Mouse (Mus musculus) gastrocnemius, adult 8-10 months (tissue): ENCODE results near the gene Prss38. TPM values are rescaled to one million over a fixed set of nuclear protein-coding genes. Genes with fewer than 3 reads are reported as not detected.
"Not testable (repeated sequence)": the region's sequence is repeated elsewhere in the genome, so short reads cannot be mapped to it uniquely, and the experiment has no call there.

Source experiments
- DNase-seq, 2 experiments: peaks; one replicate each; pipeline ENCODE4 v3.0.0; 2022; ENCODE audit warnings: low spot score in 2 of 2
- total RNA-seq, 4 experiments: library from RNA; stranded (reverse); gene quantifications; 2 replicates each; pipeline ENCODE4 v1.2.4; 2022

Gene Prss38
- total RNA-seq, 4 experiments from 2014 or later: not detected

- DNase-seq: no peak
These were observed 2.5 kb upstream of the Prss38 start for GRCm38 (mm10) chr11:59377999-59378398.

GRCm38 (mm10) chr11:59369848-59370247 lies 5.6 kb downstream of the Prss38 start:
- DNase-seq: no peak

GRCm38 (mm10) chr11:59367955-59368354 lies 7.5 kb downstream of the Prss38 start:
- not testable (repeated sequence) for DNase-seq

DNA sequence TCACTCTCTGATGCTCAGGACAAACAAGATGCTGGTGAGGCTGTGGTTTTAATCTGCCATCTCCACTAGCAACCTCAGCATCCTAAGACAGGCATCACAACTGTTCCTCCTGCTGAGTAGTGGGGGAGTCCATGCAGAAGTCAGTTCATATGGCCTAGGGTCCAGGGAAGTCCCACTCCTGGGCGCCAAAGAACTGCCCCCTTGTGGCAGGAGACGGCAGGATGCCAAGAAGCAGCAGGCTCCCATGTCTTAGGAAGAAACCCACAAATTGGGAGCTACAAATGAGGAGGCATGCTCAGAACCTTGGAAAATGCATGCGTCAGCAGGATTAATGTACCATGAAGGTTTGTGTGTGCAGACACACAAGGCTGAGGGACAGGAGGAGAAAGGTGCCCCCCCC lies 8.8 kb downstream of the Prss38 start:
- no peak for DNase-seq

DNA sequence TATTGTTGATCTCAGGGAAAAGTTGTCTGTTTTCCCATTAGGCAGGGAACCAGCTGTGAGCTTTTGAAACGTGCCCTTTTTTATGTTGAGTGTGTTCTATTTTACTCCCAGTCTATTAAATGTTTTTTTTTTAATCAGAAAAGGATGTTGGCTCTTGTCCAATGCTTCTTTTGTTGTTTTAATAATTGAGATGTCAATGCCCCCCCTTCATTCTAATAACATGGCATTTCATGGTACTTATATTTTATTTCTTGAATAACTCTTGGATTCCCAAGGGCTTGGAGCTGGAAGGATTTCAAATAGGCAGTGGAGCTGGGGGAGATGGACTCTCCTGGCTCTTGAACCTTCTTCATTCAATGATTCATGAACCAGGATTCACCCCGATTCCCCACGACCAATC lies 9.4 kb downstream of the Prss38 start:
- DNase-seq: no peak

- DNase-seq: no peak
These were observed 11.0 kb downstream of the Prss38 start for GRCm38 (mm10) chr11:59364417-59364816.

DNA sequence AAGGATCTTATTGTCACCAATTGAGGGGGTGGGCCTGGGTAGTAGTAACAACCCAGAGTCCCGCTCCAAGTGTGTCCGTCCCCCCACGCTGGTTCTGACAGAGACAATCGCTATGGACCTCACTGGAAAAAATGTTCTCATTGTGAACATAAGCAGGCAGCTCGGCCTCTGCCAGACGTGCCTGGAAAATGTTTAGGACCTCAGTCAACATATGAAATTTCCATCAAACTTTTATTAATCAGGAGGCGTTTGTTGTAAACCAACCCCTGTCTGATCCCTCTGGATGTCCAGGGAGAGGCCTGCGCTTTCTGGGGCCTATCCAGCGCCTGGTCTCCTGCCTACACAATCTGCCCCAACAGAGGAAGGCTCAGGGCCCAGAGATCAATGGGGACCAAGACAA lies 11.4 kb downstream of the Prss38 start:
- DNase-seq: no peak

DNA sequence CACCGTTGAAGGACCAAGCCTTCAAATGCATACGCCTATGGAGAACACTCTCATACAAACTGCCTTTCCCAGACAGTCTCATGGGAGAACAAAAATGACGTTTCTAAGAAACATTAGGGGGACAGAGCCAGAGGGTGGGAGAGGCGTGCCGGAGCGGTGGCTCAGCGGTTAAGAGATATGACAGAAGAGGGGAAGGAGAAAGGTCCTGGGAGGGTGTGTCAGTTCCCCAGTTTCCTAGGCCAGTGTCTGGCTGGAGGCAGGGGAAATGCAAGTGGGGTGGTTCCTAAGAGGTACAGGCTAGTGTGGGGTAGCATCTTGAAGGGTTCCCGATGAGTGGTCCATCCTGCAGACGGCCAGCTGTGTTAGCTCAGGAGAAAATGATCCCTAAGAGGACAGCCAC lies 14.2 kb downstream of the Prss38 start:
- no peak for DNase-seq

DNA sequence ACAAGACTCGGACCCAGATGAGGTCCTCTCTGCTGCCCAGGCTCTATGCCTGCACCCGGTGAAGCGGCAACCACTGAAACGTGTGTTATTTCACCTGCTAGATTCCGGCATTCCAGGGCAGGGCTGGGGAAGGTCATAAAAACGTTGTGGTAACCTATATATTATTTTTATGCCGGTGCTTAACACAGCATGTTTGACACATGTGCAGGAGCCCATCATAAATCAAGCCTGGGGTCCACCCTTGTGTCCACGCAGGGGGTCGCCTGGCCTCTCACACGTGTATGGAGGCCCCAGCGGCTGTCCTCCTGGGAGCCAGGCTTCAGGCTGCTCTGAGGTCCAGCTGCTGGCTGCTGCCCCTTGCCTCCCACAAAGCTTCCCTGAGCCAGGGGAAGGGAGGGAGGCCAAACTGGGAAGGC lies 18.6 kb downstream of the Prss38 start:
- no peak for DNase-seq

DNA sequence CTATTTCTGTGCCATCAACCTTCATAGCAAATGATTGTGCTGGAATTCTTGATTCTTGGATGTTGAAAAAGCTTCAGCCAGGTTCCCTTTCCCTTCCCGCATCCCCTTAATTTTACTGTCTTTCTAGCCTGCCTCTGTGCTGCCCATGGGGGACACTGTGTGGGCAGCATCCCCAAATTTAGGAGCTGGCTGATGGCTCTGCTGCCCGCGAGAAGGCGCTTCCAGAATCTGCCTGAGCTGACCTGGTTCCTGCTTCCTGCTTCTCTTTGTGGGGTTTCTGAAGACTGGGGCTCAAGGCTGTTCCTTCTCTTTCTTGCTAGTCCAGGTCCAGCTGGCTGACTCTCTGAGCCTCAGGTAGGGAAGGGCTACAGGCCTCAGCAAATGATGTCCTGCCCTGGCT lies 20.7 kb downstream of the Prss38 start:
- DNase-seq: no peak

DNA sequence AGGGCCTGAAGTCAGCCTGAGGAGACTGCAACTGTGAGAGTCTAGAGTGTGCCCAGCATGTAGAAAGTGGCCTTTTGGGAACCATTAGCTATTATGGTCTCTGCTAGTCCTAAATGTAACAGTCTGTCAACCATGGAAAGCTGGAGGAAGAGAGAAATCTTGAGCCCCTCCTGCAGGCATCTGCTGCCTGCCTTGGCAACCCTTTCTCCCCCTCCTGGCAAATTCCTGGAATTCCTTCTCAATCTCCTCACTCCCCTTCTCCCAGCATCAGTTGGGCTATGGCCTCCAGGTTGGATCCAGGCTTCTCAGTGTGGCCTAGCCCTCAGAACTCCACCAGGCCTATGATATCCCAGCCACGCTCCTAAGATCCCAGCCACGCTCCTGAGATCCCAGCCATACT lies 25.1 kb downstream of the Prss38 start:
- DNase-seq: no peak

DNA sequence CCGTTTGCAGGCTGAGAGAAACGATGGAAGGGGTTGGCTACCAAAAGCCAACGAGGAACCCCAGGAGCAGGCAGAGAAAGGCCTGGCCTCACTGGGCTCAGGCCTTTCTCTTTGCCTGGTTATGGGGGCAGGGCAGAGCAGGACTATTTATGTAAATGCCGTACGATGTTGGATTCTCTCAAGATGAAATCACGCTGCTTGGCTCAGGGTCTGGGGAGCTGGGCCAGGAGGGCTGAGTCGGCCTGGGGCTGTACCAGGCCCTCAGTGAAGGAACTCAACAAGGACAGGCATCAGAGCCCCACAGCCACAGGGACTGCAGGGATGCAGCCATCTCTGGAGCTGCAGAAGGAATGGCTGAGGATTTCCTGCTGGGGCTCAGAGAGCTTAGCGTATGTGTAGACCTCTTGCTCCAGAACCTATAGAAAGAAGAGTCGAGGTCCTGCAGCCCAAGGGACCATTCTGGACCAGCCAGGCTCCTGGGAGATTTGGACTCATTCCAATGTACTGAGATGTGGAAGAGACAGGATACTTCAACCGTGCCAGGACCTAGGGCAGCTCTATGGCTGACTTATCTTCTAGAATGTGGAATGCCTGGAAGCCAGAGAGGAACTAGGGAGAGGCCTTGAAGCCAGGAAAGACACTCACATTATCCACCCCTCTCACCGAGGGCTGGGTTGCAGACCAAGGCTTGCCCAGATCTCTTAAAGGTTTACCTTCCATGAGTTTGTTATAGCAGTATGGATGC lies 29.1 kb downstream of the Prss38 start:
- peak; percentile 62 to 76 for DNase-seq

- DNase-seq: no peak
These were observed 32.5 kb downstream of the Prss38 start for GRCm38 (mm10) chr11:59342956-59343355.

- DNase-seq: no peak
These were observed 36.7 kb downstream of the Prss38 start for GRCm38 (mm10) chr11:59338736-59339120.

GRCm38 (mm10) chr11:59337955-59338735 lies 37.3 kb downstream of the Prss38 start:
- DNase-seq: no peak

GRCm38 (mm10) chr11:59336381-59336780 lies 39.1 kb downstream of the Prss38 start:
- DNase-seq: no peak

DNA sequence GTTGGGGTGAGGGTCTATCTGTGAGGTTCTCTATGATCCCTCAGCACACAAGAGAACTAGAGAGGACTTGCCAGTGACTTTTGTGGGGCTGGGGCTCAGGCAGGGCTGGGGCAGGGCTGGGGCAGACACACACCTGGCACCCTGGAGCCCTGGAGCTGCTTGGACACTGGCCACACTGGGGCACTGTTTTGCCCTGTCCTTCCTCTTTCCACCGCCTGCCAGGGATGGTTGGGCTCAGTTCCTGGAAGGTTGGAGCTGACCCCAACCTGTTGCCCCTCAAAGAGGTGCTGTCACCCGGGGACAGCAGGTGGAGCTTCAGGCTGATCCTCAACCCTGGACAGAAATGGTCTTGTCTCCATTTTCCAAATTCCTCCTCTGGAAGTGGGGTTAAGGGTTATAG lies 39.5 kb downstream of the Prss38 start:
- no peak for DNase-seq

DNA sequence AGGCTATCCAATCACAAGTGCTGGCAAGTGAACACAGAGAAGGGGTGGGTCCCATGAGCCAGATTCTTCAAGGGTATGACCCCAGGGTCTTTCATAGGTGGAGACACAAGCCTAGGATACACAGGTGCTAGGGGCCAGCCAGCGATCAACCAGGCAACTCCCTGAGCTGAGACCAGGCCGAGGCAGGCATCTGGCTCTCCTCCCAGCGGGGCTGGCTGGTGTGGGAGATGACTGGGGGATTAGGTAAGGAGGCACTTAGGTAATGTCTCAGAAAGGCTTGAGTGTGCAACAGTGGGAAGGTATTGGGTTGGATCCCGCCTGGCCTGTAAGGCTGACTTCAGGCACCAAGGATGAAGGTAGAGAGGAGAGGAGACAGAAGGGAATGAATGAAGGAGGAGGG lies 40.3 kb downstream of the Prss38 start:
- DNase-seq: no peak

DNA sequence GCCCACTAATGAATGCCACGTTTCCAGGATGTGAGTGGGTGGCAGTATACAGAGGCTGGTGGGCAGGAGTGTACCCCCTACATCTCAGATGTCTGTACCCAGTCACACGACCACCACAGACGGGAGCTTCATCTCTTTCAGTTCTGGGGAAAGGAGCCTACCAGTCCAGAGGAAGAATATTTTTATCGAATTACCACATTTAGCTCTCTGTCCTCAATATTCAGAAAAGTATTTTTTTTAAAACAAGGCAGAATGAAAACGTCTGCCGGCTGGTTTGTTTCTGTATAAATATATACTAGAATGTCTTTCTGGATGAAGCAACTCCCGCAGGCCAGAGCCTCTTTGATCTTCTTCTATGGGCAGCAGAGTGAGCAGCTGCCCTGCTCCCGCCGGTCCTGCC lies 42.5 kb downstream of the Prss38 start:
- DNase-seq: no peak

DNA sequence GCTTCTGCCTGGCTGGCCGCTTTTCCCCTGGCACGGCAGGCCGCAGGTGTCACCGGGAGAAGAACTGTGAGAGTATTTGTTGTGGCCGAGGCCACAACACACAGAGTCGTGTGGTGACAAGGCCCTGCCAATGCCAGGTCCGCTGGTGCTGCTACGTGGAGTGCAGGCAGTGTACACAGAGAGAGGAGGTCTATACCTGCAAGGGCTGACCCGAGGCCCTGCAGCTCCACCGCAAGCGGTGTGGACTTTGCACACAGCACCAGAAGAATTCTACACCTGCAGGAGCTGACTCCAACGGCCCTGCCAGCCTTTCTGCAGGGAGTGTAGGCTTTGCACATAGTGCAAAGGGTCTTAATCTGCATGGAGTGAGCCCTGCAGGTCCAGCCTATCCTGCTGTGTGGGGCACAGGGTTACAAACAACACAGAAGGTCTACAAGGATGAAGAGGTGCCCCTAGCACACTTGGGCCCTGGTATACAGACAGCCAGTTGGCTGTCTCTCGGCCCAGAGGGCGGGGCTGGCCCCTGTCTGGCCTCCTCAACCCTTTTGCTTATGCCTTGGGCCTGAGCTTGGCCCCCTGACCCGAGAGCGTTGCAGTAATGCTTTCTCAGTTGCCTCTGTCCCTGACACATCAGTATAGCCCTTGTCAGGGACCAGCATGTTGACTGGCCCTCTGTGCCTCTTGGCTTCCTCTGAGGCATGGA lies 44.1 kb downstream of the Prss38 start:
- DNase-seq: no peak

DNA sequence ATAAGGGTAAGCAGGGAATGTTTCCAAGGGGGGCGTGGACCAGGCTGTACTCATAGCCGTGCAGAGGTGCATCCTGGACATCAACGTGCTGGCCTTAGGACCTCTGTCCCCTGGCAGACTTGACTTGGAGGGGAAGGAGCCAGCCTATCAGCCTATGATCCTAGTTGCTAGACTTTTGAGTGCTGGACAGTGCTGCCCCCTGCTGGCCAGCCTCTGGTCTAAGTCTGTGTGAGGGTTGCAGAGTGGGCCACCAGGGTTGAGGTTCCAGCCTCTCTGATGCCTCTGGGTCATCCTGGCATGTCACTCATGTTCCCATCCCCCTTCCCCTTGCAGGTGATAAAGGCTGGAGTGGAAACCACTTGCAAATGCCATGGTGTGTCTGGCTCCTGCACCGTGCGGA lies 44.9 kb downstream of the Prss38 start:
- peak; percentile 67 to 81 for DNase-seq

DNA sequence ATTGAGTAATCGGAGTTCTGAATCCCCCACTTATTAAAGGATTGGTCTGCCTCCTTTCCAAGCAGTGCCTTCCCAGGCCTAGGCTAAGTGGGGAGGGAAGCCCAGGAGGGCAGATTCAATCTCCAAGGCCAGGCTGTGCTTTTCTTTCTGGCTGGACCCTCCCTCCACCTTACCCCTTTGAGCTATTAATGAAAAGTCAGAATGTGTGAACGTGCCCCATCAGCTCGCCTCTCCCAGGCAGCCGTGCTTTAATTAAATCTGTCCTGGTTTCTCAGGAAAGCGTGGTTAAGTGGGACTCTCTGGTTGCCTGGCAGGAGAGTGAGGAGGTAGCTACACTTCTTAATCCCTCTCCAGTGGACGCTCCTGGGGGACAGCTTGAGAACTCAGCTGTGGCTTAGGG lies 45.8 kb downstream of the Prss38 start:
- DNase-seq: no peak
